Mouse (Mus musculus) E14TG2a.4 (cell line): ENCODE measurements around the gene Ccdc187.
A peak's percentile ranks its signal among the peaks of the same experiment; 100 is the strongest.

Experiments
- H3K27me3 ChIP-seq: 2 replicates; pipeline ENCODE4 v1.6.1; 2014; ENCODE audit warnings: low read length, control low read depth; ENCODE audit not compliant: insufficient read depth
- H3K36me3 ChIP-seq: 2 replicates; pipeline ENCODE4 v1.6.1; 2014; ENCODE audit warnings: low read length, control low read depth; ENCODE audit not compliant: insufficient read depth
- H3K4me1 ChIP-seq: replicated peaks from 2 replicates; pipeline ENCODE4 v1.6.1; 2014; ENCODE audit warnings: low read depth, low read length, control low read depth
- H3K4me3 ChIP-seq: replicated peaks from 2 replicates; pipeline ENCODE4 v1.5.1; 2014; ENCODE audit warnings: mild to moderate bottlenecking, low read length
- H3K9me3 ChIP-seq: 2 replicates; pipeline ENCODE4 v1.6.1; 2014; ENCODE audit warnings: low read length, control low read depth
- CTCF ChIP-seq: conservative IDR thresholded peaks from 2 replicates; pipeline ENCODE4 v1.5.1; 2014; ENCODE audit warnings: low read length
- NANOG ChIP-seq: IDR thresholded peaks from 2 replicates; pipeline ENCODE4 v1.6.1; 2014; ENCODE audit warnings: borderline replicate concordance, low read length, mixed read lengths
- POU5F1 ChIP-seq: IDR thresholded peaks from 2 replicates; pipeline ENCODE4 v1.6.1; 2014; ENCODE audit warnings: low read length, borderline replicate concordance

Ccdc187 gene

DNA sequence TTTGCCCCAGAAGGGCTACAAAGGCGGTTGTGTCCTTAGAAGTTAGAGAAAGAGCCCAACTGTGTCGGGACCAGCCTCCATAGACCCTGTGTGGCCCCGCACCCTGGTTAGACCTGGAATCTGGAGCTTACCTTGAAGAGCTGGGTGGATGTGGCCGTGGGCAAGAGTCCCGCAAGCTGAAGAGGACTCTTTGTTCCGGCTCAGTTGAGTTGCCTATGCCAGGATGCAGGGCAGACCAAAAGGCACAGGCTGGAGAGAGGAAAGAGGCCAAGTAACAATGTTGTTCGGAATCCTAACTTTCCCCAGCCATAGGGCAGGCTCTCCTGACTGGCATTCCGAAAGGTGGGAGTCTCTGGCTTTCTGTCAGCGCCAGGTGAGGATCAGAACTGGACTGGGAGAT is 24.8 kb upstream of the Ccdc187 start:
- H3K27me3 ChIP-seq = peaks cover 33% of the 10 kb centered on the region
- no peaks in the 10 kb centered on the region for H3K36me3 ChIP-seq
- no peak for TF ChIP-seq CTCF

GRCm38 (mm10) chr2:26317991-26318672 is 23.8 kb upstream of the Ccdc187 start:
- H3K27me3 ChIP-seq = peaks cover 33% of the 10 kb centered on the region
- no peak overlapping the region for H3K4me3 ChIP-seq
- no peaks in the 10 kb centered on the region for H3K36me3 ChIP-seq
- H3K9me3 ChIP-seq = no peaks in the 10 kb centered on the region
- no peak for TF ChIP-seq POU5F1
- TF ChIP-seq NANOG = no peak
- TF ChIP-seq CTCF = no peak
- H3K4me1 ChIP-seq = peaks cover 31% of the 10 kb centered on the region

More for the DNA sequence above, 24.8 kb upstream of the Ccdc187 start:
- Histone ChIP-seq H3K4me3 (no peak overlapping the region), H3K4me1 (peaks cover 32% of the 10 kb centered on the region), H3K9me3 (no peaks in the 10 kb centered on the region)

DNA sequence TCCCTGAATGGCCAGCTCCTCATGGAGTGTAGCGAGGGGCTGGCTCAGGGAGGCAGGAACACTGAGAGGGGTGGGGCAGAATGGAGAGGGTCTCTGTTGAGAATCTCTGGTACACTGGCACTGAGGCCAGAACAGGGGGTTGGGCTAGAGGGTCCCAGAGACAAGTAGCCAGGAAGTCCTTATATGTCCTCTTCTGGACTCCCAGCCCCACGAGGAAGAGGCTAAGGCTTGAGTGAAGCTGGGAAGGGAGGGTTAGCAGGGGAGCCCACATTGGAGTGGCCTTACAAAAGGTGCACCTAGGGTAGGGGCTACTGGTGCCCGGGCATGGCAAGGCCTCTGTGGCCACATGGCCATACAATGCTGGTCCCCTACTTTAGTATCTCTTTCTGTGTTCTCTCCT is 23.0 kb upstream of the Ccdc187 start:
- TF ChIP-seq POU5F1 = no peak
- no peak for TF ChIP-seq CTCF
- no peak for TF ChIP-seq NANOG
- Histone ChIP-seq H3K9me3 (no peaks in the 10 kb centered on the region), H3K27me3 (peaks cover 33% of the 10 kb centered on the region), H3K4me3 (no peak overlapping the region), H3K4me1 (peaks cover 31% of the 10 kb centered on the region), H3K36me3 (no peaks in the 10 kb centered on the region)

DNA sequence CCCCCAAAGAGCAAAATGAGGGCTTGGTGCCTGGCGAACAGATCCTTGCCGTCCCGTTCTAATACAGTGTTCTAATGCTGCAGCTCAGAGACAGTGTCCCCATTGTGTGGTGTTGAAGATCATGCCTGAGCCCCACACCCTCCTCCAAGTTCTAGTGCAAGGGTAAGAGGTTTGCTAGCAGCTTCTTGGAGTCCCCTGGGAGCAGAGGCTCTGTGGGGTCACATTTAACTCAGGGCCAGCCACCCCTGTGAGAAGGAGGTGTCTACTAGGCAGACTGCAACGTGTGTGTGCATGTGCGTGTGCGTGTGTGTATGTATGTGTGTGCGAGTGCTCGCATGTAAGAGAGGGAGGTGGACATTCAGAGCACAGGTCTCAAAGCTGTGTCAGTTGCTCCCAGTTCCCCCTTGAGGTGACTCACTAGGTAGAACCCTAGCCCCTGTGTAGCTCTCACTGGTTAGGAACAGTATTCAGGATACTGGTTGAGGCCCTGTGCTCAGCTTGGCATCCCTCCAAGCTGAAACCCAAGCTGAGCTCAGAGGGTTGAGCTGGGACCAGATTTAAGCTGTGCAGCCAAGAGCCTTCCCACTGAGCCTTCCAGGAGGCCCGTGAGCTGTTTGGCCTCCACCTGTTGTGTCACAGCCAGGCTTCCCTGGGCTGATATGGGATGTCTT is 22.4 kb upstream of the Ccdc187 start:
- H3K36me3 ChIP-seq = no peaks in the 10 kb centered on the region
- H3K27me3 ChIP-seq = peaks cover 33% of the 10 kb centered on the region

GRCm38 (mm10) chr2:26315925-26316311 is 21.6 kb upstream of the Ccdc187 start:
- TF ChIP-seq POU5F1 = no peak
- no peak for TF ChIP-seq CTCF
- TF ChIP-seq NANOG = no peak
- H3K9me3 ChIP-seq = no peaks in the 10 kb centered on the region
- H3K4me3 ChIP-seq = peak overlapping the region; percentile 86
- no peaks in the 10 kb centered on the region for H3K36me3 ChIP-seq
- peaks cover 33% of the 10 kb centered on the region for H3K27me3 ChIP-seq
- H3K4me1 ChIP-seq = peaks cover 31% of the 10 kb centered on the region

More for the DNA sequence above, 22.4 kb upstream of the Ccdc187 start:
- Histone ChIP-seq H3K4me3 (peak overlapping the region; percentile 86; the same call in 1 of the 2 replicates), H3K4me1 (peaks cover 31% of the 10 kb centered on the region), H3K9me3 (no peaks in the 10 kb centered on the region)
- TF ChIP-seq POU5F1 (no peak), NANOG (no peak), CTCF (no peak)

- H3K36me3 ChIP-seq = no peaks in the 10 kb centered on the region
- TF ChIP-seq CTCF (no peak), POU5F1 (no peak)
- peaks cover 33% of the 10 kb centered on the region for H3K27me3 ChIP-seq
- peaks cover 31% of the 10 kb centered on the region for H3K4me1 ChIP-seq
- no peaks in the 10 kb centered on the region for H3K9me3 ChIP-seq
- peak within 1 kb of the TSS; percentile 86 for H3K4me3 ChIP-seq
Measured at GRCm38 (mm10) chr2:26315072-26315924, 20.9 kb upstream of the Ccdc187 start, which contains the start of gene Gpsm1. Gene Gpsm1 (plus strand): TSS chr2:26315515.

DNA sequence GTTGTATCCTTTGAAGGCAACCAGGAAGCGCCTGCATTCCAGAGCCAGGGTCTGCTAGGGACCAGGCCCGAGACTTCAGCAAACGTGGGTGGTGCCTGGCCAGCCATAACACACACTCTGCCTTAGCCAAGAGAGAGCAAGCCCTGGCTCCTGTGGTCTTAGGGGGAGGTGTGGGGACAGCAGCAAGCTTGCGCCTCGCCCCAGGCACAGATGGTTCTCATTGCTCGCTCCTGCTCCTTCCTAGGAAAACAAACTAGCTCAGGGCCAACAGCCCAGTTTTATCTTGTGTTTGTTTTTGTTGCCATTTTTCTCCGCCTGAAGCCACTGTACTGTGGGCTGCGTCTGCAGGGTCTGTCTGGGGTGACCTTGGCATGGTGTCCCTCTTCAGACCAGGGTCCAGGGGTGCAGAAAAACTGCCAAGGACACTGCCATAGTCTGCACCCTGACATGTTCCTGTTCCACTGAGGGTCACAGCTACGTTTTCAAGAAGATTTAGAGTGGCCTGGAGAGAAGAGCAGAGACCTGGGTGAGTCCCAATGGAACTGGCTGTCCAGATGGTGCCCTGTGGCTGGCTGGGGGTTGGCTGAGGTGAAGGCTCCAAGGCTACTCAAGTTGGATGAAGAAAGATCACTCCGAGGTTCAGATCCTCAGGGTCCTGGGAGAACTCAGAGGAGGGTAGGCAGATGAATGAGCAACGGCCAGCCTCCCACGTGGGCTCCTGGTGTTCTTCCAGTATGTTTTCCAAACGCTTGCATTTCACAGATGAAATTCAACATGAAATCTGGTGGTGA is 20.1 kb upstream of the Ccdc187 start:
- Histone ChIP-seq H3K4me3 (peak overlapping the region; percentile 86; the same call in 1 of the 2 replicates), H3K36me3 (no peaks in the 10 kb centered on the region), H3K9me3 (no peaks in the 10 kb centered on the region), H3K27me3 (peaks cover 33% of the 10 kb centered on the region), H3K4me1 (peaks cover 33% of the 10 kb centered on the region)
- no peak for TF ChIP-seq NANOG
- TF ChIP-seq CTCF = no peak
- no peak for TF ChIP-seq POU5F1
